Mouse (Mus musculus): ENCODE measurements around the gene Tctex1d4.

Gene Tctex1d4

DNA sequence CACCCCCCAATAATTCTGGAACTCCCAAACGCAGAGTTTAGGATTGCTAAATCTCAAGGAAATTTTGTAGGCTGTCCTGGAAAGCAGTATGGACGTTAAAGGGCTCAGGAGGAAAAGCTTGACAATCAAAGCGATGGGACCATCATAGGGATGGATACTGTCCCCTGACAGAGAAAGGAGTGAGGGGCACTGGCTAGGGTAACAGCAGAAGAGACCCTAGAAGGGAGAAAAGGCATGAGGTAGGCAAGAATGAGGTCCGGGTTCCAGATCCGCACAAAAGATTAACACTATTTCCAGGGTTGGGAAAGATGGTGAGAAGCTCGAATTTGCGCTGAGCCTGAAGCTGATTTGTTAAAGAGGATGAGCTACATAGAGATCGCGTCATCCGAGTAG, 6.5 kb upstream of the Tctex1d4 start:
- no peak for DNase-seq (ENCODE audit: low read depth)

DNA sequence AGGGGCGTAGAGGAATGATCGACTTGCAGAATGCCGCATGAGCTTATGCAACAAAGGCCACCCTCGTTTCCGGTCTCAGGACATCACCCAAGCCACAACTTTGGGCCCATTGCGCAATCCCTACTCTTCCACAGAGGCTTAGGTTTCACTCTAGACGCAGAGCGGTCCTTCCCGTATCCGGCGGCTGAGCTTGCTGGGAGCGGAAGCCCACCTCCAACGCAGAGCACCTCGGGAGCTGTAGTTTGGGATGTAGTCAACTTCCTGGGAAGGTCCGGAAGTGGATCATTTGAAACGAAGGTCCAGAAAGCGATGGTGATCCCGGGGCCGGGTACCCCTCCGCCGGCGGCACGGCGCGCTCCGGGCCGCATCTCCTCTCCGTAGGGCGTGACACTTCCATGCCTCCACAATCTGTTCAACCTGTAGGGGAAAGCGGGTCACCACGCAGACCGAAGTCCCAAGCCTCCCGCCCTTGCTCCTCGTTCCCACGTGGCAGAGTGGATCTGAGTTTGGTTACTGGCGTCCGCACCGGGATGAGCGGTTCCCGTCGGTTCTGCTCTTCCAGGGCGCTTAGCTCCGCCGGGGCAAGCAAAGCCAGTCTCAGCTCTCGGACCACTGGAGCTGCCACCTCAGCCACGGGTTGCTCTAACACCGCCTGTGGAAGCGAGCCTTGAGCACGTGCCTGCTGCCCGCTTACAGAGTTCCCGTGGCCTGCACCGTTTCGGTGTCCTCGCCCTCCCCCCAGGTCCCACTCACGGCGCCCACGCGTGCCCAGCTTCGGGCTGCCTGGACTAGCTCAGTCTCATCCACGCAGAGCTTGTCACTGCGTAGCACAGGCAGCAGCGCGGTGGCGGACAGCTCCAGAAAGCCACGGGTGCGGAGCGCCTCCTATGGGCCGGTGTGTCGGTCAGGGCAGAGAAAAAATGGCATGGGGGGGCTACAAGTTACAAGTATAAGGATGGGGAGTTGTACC, 5.9 kb upstream of the Tctex1d4 start:
- peak; percentile 91 for DNase-seq (ENCODE audit: low read depth)

DNA sequence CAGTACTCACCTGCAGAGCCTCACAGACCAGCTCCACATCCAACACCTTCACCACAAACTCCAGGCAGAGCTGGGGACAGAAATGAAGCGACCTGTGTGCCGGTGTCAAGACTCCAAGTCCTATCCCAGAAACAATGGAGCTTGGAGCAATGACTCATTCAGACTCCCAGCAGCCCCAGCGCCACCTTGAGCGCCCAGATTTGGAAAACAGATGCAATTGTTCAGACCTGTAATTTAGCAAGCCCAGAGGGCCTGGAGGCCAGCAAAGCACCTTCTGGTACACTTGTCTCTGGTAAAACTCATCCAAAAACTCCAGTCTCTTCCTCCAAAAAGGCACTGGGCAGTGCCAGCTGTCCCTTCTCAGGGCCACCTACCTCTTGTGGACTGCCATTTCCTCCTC, 4.4 kb upstream of the Tctex1d4 start:
- DNase-seq (ENCODE audit: low read depth) = no peak

DNA sequence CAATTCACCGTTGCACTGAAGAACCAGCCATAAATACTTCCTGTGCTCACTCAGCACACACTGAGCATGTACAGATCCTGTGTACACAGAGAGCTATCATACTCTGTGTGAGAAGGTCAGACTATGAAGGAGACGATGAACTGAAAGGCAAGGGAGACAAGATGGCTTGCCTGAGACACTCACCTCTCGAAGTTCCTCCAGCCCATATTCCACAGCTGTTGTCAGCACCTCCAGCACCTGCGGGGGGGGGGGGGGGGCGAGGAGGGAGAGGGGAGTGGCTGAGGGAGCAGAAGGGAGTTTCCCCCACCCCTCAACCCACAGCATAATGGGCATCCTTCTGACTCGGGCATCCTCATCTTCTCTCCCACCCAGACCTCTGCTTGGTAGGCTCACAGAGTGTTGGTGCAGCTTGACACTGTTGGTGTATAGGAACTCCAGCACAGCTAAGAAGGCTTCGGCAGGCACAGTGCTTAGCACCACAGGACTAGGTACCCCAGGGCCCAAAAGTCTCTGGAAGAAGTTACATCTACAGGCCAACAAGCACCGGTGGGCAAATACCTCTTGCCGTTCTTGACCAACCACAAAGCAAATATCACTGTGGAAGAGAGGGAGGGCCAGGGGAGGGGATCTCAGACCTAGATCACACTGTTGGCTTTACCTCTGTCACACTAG, 2.9 kb upstream of the Tctex1d4 start:
- DNase-seq (ENCODE audit: low read depth) = no peak

DNA sequence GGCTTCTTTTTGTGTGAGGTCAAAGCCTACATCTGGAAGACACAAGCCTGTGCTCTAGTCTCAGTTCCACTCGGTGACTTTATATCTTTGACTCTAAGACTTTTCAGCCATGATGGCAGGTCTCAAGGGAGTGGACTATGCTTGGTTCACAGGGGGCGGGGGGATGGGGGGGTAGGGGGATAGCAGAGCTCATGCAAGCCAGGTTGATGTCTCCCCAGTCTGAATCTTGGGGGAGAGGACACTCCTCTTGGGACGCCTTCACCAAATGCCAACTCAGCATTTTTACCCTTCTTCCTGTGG, 2.4 kb upstream of the Tctex1d4 start:
- no peak for DNase-seq (ENCODE audit: low read depth)

DNA sequence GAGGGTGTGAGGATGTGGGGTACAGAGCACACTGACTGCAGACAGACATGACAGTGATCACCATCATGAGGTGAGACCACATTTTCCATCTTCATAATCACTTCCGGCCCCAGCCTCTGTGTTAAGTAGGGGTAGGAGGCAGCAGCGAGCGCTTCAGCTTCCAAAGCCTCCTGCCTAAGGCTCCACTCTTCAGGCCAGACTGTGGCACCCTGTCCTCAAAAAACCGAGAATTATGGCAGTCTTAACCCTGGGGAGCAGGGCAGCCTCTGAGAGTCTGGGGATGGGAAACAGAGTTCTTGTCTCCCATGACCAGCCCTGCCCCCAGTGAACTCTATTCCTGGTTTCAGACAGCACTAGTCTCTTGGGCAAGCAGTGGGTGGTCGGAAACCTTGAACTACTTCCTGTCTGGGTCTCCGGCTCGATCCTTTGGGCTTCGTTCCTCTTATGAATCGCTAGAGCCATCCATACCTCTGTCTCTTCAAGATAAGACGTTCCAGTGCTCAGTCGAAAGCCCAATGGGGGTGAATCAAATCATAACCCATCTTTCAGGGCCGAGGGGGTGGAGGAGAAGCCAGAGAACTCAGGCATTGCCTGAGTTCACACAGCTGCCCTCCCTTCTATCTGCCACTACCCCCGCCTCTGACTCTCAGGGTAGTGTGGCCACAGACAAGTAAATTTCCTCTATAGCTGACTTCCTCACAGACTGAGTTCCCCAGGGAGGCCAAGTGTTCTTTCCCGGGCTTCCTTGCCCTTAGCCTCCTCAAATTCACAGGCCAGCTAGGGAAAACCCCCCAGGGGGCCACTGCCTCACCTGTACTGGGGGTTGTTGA, 1.9 kb upstream of the Tctex1d4 start:
- DNase-seq (ENCODE audit: low read depth) = peak; percentile 43

DNA sequence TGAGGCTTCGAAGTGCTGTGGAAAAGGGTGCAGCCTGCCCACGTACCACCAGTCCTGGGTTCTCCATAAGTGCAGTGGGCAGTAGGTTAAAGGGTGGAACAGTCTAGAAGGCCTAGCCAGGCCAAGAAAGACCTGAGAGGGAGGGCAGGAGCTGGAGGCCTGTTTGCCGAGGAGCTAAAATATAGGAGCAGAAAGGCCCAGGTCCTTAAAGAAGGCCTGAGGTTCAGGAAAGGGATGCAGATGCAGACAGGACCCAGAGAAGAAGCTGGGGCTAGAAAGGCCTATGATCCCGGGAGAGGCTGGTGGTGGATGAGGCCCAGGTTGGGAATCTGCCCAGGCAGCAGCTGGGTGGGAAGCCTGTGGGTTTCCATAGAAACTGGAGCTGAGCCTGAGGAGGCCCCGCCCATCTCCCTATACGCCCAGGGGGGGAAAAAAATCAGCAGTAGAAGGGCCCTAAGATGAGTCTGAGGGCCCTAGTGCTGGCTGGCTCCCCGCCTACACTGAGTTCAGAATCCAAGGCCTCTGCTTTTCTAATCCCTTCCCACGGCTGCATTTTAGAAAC, 1.2 kb upstream of the Tctex1d4 start, which contains the start of gene Btbd19:
Btbd19 (minus strand) TSS at position 378 of the 562 bp plus-strand sequence.
- no peak for DNase-seq (ENCODE audit: low read depth)

DNA sequence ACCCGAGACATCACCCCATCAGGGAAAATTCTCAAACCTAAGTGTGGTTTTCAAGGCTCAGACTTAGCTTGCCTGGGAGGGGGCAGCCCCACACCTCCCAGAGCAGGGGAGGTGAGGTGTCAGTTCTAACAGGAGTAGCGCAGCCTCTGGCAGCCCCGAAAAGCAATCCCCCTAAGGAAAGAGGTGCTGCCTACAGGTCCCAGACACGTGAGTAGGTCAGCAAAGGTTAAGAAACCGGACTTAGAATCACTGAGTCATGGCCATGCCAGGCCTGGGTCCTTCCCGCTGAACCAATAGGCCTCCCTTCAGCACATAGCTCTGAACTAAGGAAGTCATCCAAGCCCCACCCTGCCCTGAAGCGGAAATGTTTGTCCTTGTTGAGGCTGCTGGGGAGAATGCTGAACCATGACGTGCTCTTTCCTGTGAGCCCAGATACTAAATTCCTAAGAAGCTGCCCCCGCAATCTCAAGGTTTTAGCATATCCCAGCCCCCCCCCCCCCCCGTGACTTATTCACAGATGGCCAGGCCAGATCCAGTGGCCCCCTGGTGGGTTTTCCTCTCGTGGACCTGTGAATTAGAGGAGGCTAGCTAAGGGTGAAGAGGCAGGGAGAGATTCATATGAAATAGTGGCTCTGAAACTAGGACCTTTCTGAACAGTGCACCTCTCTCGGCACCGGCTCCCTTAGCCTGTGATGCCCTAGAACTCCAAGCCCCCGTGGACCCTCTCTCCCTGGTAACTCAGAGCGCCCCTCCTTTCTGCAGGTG, 502 bp upstream of the Tctex1d4 start:
- no peak for DNase-seq (ENCODE audit: low read depth)

DNA sequence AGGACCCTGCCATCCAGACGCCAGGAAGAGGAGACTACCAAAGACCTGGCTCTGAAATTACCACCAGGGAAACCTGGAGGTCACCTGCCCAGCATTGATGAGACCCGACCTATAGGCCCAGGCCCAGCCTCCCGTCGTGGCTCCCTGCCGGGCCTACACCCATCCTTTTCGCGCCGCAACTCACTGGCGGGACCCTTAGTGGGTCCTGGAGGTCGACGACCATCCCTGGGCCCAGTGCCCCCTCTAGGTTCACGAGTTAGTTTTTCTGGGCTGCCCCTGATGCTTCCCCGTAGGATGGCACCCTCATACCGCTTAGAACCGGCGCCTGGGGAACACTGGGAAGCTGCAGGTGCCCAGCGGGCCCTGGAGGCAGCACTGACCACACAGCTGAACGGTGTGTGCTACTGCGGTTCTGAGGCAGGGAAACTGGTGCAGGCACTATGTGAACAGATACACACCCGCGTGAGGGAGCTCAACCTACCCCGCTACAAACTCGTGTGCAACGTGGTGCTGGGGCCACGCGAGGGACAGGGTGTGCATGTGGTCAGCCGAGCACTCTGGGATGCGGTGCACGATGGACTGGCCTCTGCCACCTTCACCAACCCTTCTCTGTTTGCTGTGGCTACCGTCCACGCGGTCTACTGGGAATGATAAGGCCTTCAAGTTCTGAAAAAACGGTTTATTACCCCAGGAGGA, 1.5 kb downstream of the Tctex1d4 start:
- DNase-seq (ENCODE audit: low read depth) = no peak

DNA sequence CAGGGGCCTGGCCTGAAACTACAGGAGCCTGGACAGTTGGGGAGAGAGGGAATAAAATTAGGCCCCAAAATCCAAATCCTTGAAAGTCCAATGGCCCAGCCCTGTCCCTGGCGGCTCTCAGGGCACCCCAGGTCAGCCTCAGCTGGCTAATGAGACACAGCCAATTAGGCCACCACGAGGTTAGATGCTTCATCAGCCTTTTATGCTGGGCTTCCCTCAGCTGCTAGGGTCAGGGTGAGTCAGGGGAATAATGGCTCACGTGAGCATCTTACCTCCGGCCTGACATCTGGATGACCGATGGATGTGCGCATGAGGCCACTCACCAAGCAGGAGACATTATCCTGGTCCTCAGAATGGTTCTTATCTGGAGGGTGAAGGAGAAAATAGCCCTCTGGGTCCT, 4.2 kb downstream of the Tctex1d4 start:
- no peak for DNase-seq (ENCODE audit: low read depth)

DNA sequence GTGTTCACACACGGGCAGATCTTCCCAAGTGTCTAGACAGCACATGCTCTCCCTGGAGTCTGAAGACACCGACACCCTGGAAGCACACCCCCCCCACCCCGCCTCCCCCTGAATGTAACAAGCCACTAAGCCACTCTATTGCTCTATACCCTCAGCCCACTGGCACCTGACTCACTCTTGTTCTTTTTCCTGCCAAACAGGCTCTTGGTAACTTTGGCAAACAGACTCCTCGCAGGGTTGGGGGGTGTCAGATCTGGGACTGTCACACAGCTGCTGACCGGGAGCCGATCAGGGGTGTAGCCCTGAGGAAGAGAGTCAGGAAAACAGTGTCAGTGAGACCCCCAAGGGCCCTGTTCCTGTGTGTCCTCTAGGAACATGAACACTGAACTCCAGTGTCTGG, 4.6 kb downstream of the Tctex1d4 start:
- no peak for DNase-seq (ENCODE audit: low read depth)

DNA sequence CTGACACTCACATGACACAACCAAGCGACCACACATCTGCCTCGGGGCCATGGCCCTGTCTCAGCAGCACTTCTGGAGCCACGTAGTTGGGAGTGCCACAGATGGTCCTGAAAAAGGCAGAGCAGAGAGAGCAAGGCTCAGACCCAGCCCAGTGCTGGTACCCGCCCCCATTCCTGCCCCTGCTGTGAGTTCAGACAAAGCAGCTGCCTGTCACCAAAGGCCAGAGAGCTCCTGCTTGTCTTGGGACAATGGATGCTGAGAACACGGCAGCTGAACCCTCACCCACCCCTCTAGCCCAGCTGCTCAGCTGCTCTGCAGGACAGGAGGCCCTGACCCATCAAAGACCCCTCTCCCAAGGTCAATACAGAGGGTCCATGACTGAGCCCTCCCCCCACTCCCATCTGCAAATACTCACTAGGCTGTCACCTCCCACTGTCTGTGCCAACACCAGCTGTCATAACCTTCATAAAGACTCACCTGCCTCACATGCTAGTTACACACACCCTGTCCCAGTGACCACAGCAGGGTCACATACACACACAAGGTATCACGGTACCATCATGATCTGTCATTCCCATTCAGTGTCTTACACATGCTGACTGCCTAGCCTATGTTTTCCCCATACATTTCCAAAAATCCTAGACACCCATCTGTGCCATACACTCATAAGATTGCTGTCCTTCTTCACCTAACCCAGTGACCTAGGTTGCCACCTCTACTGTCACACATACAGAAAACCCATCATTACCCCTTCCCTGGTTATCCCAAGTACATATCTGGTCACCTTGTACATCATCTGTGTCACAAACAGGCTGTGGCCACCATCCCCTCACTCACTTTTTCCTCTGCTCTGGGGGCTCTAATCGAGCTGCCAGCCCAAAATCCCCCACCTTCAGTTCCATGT, 5.5 kb downstream of the Tctex1d4 start:
- DNase-seq (ENCODE audit: low read depth) = no peak

DNA sequence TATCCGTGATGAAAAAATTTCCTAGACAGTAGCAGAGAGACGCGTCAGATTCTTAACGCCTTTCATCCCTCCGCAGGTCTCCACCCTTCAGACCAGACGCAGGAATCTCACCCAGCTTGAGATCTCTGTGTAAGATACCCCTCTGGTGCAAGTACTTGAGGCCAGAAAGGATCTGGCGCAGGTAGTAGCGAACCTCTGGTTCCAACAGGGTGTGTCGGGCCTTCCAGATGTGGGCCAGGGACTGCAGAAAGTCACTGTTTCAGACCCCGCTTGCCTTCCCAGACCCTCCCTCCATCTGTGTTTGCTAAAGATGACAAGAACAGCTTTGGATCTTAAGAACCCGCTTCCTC, 6.2 kb downstream of the Tctex1d4 start:
- no peak for DNase-seq (ENCODE audit: low read depth)

DNA sequence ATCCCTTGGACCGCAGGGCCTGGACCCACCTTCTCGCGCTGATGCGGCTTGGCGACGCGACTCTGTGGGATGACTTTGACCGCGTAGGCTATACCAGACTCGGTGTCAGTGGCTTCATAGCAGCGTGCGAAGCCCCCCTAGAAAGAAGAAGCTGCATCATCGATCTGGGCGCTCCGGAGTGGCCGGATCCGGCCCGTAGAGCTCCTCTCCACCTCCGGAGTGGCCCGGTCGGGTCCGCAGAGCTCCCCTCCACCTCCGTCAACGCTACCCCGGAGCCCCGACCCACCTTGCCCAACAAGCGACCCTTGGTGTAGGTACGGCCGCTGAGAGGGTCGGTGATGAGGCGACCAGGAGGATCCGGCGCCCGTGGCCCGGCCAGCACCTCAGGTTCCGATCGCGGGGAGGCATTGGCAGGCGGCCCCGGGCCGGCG, 6.8 kb downstream of the Tctex1d4 start:
- no peak for DNase-seq (ENCODE audit: low read depth)

DNA sequence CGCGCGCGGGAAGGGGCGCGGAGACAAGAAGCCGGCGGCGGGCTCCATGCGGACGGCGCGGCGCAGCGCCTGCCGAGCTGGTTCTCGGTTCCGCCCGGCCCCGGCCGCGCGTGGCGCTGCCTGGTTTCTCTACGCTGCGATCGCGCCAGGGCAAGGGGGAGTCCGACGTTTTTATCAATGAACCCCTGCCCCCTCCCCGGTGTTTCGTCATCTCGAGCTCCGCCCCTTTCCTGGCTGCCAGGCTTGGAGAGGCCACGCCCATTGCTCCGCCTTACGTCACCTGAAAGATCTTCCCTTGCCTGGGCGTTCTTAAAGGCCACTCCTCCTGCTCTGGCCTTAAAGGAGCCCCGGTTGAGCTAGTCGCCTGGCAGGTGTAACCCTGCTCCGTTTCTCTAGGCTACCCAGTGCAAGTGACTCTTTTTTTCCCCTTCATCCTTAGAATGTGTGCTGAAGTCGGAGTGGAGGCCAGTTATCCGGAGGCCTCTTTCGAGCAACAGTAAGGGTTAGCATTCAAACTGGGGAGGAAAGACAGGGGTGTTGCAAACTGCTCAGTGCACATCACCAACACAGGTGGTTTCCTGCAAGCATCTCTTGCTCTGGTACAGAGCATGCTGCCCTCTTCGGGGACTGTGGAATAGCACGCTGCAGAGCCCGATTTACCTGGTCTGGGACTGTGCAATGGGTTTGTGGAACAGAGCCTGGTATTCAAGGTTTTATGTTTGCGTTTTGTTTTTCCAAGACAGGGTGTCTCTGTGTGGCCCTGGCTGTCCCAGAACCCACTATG, 7.4 kb downstream of the Tctex1d4 start, which contains the start of gene Plk3:
Plk3 (minus strand) TSS at position 147 of the 784 bp plus-strand sequence.
- peak; percentile 97 for DNase-seq (ENCODE audit: low read depth)

DNA sequence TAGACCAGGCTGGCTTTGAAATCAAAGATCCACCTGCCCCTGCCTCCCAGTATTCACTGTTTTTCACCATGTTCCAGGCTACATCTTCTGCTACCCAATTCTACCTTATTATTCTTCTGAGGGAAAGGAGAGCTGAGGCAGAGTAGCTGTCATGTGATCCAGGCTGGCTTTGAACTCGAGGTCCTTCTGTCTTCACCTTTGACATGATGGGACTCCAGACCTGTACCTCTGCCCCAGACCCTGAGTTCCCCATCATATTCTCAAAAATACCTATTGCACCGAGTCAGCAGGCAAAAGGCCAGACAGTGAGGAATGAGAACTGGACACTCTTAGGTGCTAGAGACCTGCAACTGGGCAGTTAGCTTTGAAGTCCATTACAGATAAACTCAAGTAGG, 8.0 kb downstream of the Tctex1d4 start:
- DNase-seq (ENCODE audit: low read depth) = no peak

DNA sequence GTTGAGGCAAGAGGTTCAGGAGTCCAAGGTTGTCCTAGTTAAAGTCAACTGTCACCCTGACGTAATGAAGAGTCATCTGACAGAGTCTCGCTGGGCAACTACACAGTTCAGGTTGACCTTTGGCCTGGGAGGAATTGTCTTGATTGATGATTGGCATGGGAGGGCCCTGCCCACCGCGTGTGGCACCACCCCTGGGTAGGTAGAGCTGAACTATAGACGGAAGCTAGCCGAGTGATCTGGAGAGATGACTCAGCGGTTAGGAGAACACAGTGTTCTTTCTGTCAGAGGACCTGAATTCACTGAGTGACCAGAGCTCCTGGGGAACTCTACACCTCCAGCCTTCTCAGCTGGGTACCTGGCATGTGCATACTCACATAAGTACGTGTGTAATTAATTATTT, 9.4 kb downstream of the Tctex1d4 start:
- DNase-seq (ENCODE audit: low read depth) = no peak

DNA sequence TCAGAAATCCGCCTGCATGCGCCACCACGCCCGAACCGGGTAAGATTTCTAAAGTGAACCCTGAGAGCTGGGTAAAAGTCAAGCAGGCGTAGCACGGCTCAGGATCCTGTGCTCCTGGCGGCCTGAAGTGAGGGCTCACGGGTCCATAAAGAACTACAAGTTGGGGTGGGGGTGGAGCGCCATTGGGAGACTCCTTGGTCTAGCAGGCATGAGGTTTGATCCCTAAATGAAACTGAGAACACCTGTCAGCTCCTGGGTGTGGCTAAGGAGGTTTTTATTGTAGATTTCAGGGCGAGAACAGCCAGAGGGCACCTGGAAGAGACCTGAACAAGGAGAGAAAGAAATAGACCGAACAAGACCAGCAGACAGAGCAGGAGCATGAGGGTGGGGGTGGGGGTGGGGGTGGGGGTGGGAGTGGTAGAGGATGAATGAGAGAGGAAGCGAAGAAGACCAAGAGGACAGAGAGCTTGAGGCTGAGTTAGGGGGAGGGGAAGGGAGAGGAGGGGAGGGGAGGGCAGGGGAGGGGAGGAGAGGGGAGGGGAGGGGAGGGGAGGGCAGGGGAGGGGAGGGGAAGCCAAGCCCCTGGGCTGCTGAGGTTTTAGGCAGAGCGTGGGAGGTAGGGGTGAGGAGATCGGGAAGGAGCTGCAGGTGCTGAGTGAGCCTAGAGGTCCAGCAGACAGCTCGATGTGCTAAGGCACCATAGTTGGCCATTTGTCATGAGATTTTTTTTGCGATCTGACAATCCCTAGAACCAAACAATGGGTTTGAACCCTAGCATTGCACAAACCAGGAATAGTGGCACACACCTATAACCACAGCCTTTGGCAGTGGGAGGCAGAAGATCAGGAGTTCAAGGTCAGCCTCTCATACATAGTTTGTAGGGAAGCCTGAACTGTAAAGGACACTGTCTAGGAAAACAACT, 12.0 kb downstream of the Tctex1d4 start:
- no peak for DNase-seq (ENCODE audit: low read depth)
